Mouse (Mus musculus) liver, embryonic 14.5 days (tissue): ENCODE measurements around the gene Il1rl2. TPM values are rescaled to one million over a fixed set of nuclear protein-coding genes. Genes with fewer than 3 reads are reported as not detected.

Source experiments
- ATAC-seq: fragments of 200-750 bp; cut with Nextera tagmentation; 2 replicates; pipeline ENCODE4 v1.8.0; 2017; ENCODE audit warnings: moderate number of reproducible peaks, mild to moderate bottlenecking, moderate library complexity; ENCODE audit not compliant: insufficient read depth
- DNase-seq, 3 experiments: peaks; one replicate each; pipeline ENCODE4 v3.0.0-alpha.2; 2012 to 2013; ENCODE audit warnings: low read depth in 3 of 3, low spot score in 3 of 3
- H3K27ac ChIP-seq: fragments of 300-500 bp; sonication (generic); 2 replicates; pipeline ENCODE4 v1.5.1; 2014; ENCODE audit warnings: moderate library complexity, mild to moderate bottlenecking, control low read depth, inconsistent platforms
- H3K27me3 ChIP-seq: fragments of 300-500 bp; sonication (generic); 2 replicates; pipeline ENCODE4 v1.6.1; 2014; ENCODE audit warnings: mild to moderate bottlenecking, low read length, moderate library complexity; ENCODE audit not compliant: control insufficient read depth, insufficient read depth
- H3K36me3 ChIP-seq: fragments of 300-500 bp; sonication (generic); replicated peaks from 2 replicates; pipeline ENCODE4 v1.6.1; 2014; ENCODE audit warnings: low read depth; ENCODE audit not compliant: control insufficient read depth, insufficient read depth
- H3K4me1 ChIP-seq, 2 experiments: fragments of 200-500 bp in 1 of 2; fragments of 300-500 bp in 1 of 2; sonication (generic) in 1 of 2; replicated peaks; 2 replicates each; pipeline ENCODE4 v1.6.1; 2012 to 2014; ENCODE audit warnings: antibody characterized with exemption in 1 of 2, inconsistent platforms in 1 of 2, low read length in 1 of 2; ENCODE audit not compliant: control insufficient read depth in 2 of 2, insufficient read depth in 2 of 2
- H3K4me2 ChIP-seq: fragments of 300-500 bp; sonication (generic); 2 replicates; pipeline ENCODE4 v1.6.1; 2014; ENCODE audit warnings: low read depth, mild to moderate bottlenecking, control low read depth, moderate library complexity
- H3K4me3 ChIP-seq, 2 experiments: fragments of 200-500 bp in 1 of 2; fragments of 300-500 bp in 1 of 2; sonication (generic) in 1 of 2; 2 replicates each; pipeline ENCODE4 v1.5.1; 2012 to 2014; ENCODE audit warnings: low read depth in 2 of 2, low read length in 2 of 2, mild to moderate bottlenecking in 2 of 2, control low read depth in 1 of 2, inconsistent platforms in 1 of 2, moderate library complexity in 1 of 2; ENCODE audit not compliant: insufficient read depth in 1 of 2
- H3K9ac ChIP-seq: fragments of 300-500 bp; sonication (generic); replicated peaks from 2 replicates; pipeline ENCODE4 v1.6.1; 2014; ENCODE audit warnings: mild to moderate bottlenecking, control low read depth, moderate library complexity
- H3K9me3 ChIP-seq: fragments of 300-500 bp; sonication (generic); 2 replicates; pipeline ENCODE4 v1.6.1; 2016; ENCODE audit warnings: low read length, mixed read lengths; ENCODE audit not compliant: control insufficient read depth
- CTCF ChIP-seq: IDR thresholded peaks from 2 replicates; pipeline ENCODE4 v1.5.1; 2016; ENCODE audit warnings: antibody characterized with exemption, low read depth, control low read depth
- EP300 ChIP-seq: IDR thresholded peaks from 2 replicates; pipeline ENCODE4 v1.6.1; 2016; ENCODE audit warnings: antibody characterized with exemption, low read depth
- WGBS: fragments of 180-500 bp; shearing (Covaris S2); extraction: QIAGEN DNeasy Blood & Tissue Kit; methylation state at CpG from one replicate; pipeline ENCODE4 v1.1.7; 2014; ENCODE audit not compliant: insufficient replicate concordance; 5-methylcytosine and 5-hydroxymethylcytosine counted together
- polyA plus RNA-seq, 2 experiments: library from polyadenylated mRNA; depleted of rRNA in 1 of 2; stranded (reverse) in 1 of 2; unstranded in 1 of 2; fragments of >200 nt; fragmentation: Nextera tagmentation in 1 of 2; extraction: Ambion mirVana in 1 of 2; gene quantifications; 2 replicates each; pipeline versions ENCODE4 v1.2.1 to v1.2.3; 2012 to 2014

The Il1rl2 gene
- polyA plus RNA-seq, 2 experiments, result 0.52 to 0.80 TPM

- ATAC-seq (no peak), DNase-seq (no peak)
- no peak overlapping the region for H3K27ac ChIP-seq
- peaks cover 0 to 13% of the 10 kb centered on the region in 2 experiments; a peak in 1 of 4 replicates for H3K4me1 ChIP-seq
- H3K9me3 ChIP-seq, result no peaks in the 10 kb centered on the region
- 50% methylated on average over 4 of the region's 4 CpGs for WGBS
- no peaks in the 10 kb centered on the region for H3K36me3 ChIP-seq
- no peak overlapping the region for H3K4me2 ChIP-seq
- no peaks in the 10 kb centered on the region for H3K27me3 ChIP-seq
- H3K4me3 ChIP-seq, result no peak overlapping the region
- TF ChIP-seq EP300 (no peak), CTCF (no peak)
- no peak overlapping the region for H3K9ac ChIP-seq
These were observed 42.5 kb upstream of the Il1rl2 start for GRCm38 (mm10) chr1:40281950-40282349.

GRCm38 (mm10) chr1:40282394-40282793, 42.0 kb upstream of the Il1rl2 start:
- no peak overlapping the region for H3K4me3 ChIP-seq
- peaks cover 0 to 13% of the 10 kb centered on the region in 2 experiments; a peak in 1 of 4 replicates for H3K4me1 ChIP-seq
- ATAC-seq, result no peak
- no peak overlapping the region for H3K27ac ChIP-seq
- DNase-seq, result no peak
- no peaks in the 10 kb centered on the region for H3K27me3 ChIP-seq
- no peak overlapping the region for H3K9ac ChIP-seq
- 63% methylated on average over 3 of the region's 3 CpGs for WGBS
- H3K4me2 ChIP-seq, result no peak overlapping the region
- no peaks in the 10 kb centered on the region for H3K9me3 ChIP-seq
- no peaks in the 10 kb centered on the region for H3K36me3 ChIP-seq
- no peak for TF ChIP-seq EP300
- no peak for TF ChIP-seq CTCF

DNA sequence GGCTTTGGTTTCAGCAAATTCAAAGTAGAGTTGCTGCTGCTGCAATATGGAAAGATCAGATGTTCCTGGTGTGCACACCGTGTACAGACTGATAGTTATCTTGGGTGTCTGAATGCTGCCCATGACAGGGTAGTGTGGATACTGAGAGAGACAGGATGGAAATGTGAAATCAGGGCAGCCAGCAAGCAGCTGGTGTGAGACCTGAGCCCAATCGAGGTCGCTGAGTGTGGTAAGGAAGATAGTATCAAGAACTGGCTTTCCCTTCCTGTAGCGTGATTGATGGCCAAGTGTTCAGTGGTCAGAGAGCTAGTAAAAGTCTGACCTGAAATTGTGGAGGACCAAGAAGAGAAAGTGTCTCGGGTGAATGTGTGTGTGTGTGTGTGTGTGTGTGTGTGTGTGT, 40.4 kb upstream of the Il1rl2 start:
- Histone ChIP-seq H3K9me3 (no peaks in the 10 kb centered on the region), H3K4me2 (no peak overlapping the region), H3K27ac (no peak overlapping the region), H3K4me3 (no peak overlapping the region), H3K36me3 (no peaks in the 10 kb centered on the region), H3K27me3 (no peaks in the 10 kb centered on the region), H3K4me1 (peaks cover 0 to 2% of the 10 kb centered on the region in 2 experiments; a peak in 1 of 4 replicates), H3K9ac (no peak overlapping the region)
- no peak; the same call in 1 of the 2 replicates for ATAC-seq
- 13% methylated on average over 5 of the region's 5 CpGs for WGBS
- TF ChIP-seq CTCF, result no peak
- no peak for TF ChIP-seq EP300
- no peak for DNase-seq

DNA sequence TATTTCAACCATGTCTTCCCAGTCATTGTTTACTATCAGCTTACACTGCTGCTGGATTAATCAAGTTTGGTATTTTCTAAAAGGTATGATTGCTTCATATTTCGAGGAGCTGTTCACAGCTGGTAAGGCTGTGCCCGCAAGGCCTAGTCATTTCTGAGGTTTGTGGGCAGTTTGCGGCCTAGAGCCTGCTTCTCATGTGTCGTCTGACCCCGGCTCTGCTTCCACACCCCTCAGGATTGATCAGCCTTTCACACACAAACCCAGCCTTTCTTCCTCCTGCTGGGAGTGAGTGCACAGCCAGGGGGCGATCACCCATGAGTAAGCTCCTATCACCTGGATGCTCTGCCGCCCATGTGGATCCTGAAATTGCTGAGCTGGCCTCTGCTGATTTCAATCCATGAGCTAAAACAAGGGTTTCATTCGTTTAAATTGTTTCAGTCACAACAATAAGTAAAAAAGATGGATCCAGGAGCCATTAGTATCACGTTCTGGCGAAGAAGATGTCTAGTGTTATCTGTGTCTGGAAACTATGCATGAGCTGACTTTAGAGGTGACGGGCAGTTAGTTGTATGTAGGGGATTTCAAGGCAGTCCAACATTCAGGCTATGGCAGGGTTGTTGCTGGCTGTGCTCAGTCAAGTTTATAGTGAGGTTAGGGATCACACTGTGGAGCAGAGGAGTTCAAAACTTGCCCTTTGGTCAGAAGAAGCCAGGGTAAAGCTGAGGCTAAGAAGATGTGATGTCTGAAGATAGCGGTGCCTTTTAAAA, 33.7 kb upstream of the Il1rl2 start:
- H3K36me3 ChIP-seq, result no peaks in the 10 kb centered on the region
- peaks cover 0 to 2% of the 10 kb centered on the region in 2 experiments; a peak in 1 of 4 replicates for H3K4me1 ChIP-seq
- no peak for ATAC-seq
- TF ChIP-seq CTCF, result peak; percentile 59
- no peak for TF ChIP-seq EP300
- no peaks in the 10 kb centered on the region for H3K27me3 ChIP-seq
- H3K27ac ChIP-seq, result no peak overlapping the region
- no peak overlapping the region for H3K4me3 ChIP-seq
- H3K9me3 ChIP-seq, result no peaks in the 10 kb centered on the region
- no peak overlapping the region for H3K4me2 ChIP-seq
- no peak overlapping the region for H3K9ac ChIP-seq
- 54% methylated on average over 12 of the region's 12 CpGs for WGBS
- DNase-seq, result no peak

- ATAC-seq (no peak), DNase-seq (no peak)
- Histone ChIP-seq H3K27me3 (no peaks in the 10 kb centered on the region), H3K27ac (no peak overlapping the region), H3K36me3 (no peaks in the 10 kb centered on the region), H3K4me3 (no peak overlapping the region), H3K4me2 (no peak overlapping the region), H3K4me1 (peaks cover 0 to 2% of the 10 kb centered on the region in 2 experiments; a peak in 1 of 4 replicates), H3K9me3 (no peaks in the 10 kb centered on the region), H3K9ac (no peak overlapping the region)
- TF ChIP-seq EP300 (no peak), CTCF (no peak)
- 78% methylated on average over 2 of the region's 2 CpGs for WGBS
These were observed 32.2 kb upstream of the Il1rl2 start for GRCm38 (mm10) chr1:40292231-40292630.
